Mouse (Mus musculus) heart, postnatal 0 days (tissue): ENCODE measurements around the gene Slc17a7.

Experiments used
- CTCF ChIP-seq: IDR thresholded peaks from 2 replicates; pipeline ENCODE4 v1.5.1; 2016; ENCODE audit warnings: antibody characterized with exemption, control low read depth, low read depth
- EP300 ChIP-seq: IDR thresholded peaks from 2 replicates; pipeline ENCODE4 v1.6.1; 2016; ENCODE audit warnings: antibody characterized with exemption, low read depth

GRCm38 (mm10) chr7:45158991-45159390, 4.8 kb upstream of the Slc17a7 start:
- TF ChIP-seq CTCF (no peak), EP300 (no peak)
